8 mouse cellular contexts compared by ENCODE assay signal in the genomic region with DNA sequence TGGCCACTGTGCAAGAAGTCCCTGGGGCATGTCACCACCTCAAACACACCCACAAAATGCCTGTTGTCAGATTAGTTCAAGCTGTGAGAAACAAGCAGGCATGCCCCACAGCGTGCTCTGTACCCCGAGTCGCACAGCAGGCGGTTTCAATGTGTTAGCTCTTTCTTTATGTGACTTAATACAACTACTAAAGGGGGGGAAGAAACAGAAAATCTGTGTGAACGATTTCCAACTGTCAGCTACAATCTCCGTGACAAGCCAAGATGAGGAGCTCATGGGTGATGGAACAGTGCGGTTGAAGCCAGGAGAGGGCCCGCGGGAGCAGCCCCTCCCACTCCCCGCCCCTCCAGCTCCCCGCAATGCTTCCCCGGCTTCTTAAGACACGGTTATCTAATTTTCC.
DNase-seq lines count a peak whose midpoint lies in the region; ATAC-seq and TF ChIP-seq lines count a peak whose summit lies in the region.

No protein-coding gene starts in this region.

- intact Hi-C loops in gastrocnemius, adult 2 months (cut with DNase I) = no loop called here
- intact Hi-C loops in left cerebral cortex, adult 2 months (cut with DNase I) = no loop called here

- peak overlapping the region; percentile 28 for H3K4me3 ChIP-seq in gastrocnemius, adult 2 months
- no peak overlapping the region for H3K4me3 ChIP-seq in hindbrain, embryonic 14.5 days (replicated peaks; ENCODE audit: low read length)
- peak overlapping the region; percentile 29 for H3K4me3 ChIP-seq in midbrain, embryonic 10.5 days
- H3K4me3 ChIP-seq in left cerebral cortex, adult 2 months = no peak overlapping the region; the same call in 1 of the 2 replicates

- no peaks in the 10 kb centered on the region for H3K9me3 ChIP-seq in hindbrain, embryonic 14.5 days (ENCODE audit: control insufficient read depth, low read length)
- no peaks in the 10 kb centered on the region for H3K9me3 ChIP-seq in midbrain, embryonic 10.5 days (replicated peaks)

- ATAC-seq in hindbrain, embryonic 14.5 days (ENCODE audit: low FRiP score) = no peak

- H3K9ac ChIP-seq in hindbrain, embryonic 14.5 days = no peak overlapping the region

- peak overlapping the region; percentile 34 for H3K4me2 ChIP-seq in hindbrain, embryonic 14.5 days (replicated peaks)

- no peaks in the 10 kb centered on the region for H3K27me3 ChIP-seq in hindbrain, embryonic 14.5 days (ENCODE audit: control insufficient read depth, insufficient read depth, low read length)
- peaks cover 24% of the 10 kb centered on the region; the same call in 1 of the 2 replicates for H3K27me3 ChIP-seq in midbrain, embryonic 10.5 days (ENCODE audit: low read depth, poor library complexity, severe bottlenecking)

- H3K27ac ChIP-seq in gastrocnemius, adult 2 months = peak overlapping the region; percentile 79
- no peak overlapping the region for H3K27ac ChIP-seq in hindbrain, embryonic 14.5 days
- H3K27ac ChIP-seq in midbrain, embryonic 10.5 days (replicated peaks) = no peak overlapping the region
- no peak overlapping the region for H3K27ac ChIP-seq in left cerebral cortex, adult 2 months

- H3K36me3 ChIP-seq in hindbrain, embryonic 14.5 days (replicated peaks; ENCODE audit: control insufficient read depth, insufficient read depth) = no peaks in the 10 kb centered on the region
- H3K36me3 ChIP-seq in midbrain, embryonic 10.5 days = no peaks in the 10 kb centered on the region

- 23% methylated on average over 13 of the region's 13 CpGs for WGBS in hindbrain, embryonic 14.5 days
- WGBS in midbrain, embryonic 10.5 days = 19% methylated on average over 13 of the region's 13 CpGs

- no peak for TF ChIP-seq CTCF in gastrocnemius, adult 2 months (IDR thresholded peaks at IDR 0.05)
- no peak for TF ChIP-seq CTCF in left cerebral cortex, adult 2 months (IDR thresholded peaks at IDR 0.05)

- no peak for DNase-seq in gastrocnemius, adult 2 months
- no peak for DNase-seq in gastrocnemius, postnatal 25 days
- peak; percentile 29 for DNase-seq in ZHBTc4 (ENCODE audit: low read depth, low spot score)
- no peak for DNase-seq in hindbrain, embryonic 14.5 days (ENCODE audit: low spot score)
- no peak for DNase-seq in midbrain, embryonic 10.5 days (ENCODE audit: low spot score)
- DNase-seq in thymus, adult 18-20 months = no peak
- DNase-seq in left cerebral cortex, adult 2 months (ENCODE audit: extremely low spot score in 1 of 2, low spot score in 2 of 2) = no peak
- DNase-seq in adrenal gland, postnatal 25 days = no peak

- peaks cover 10% of the 10 kb centered on the region; the same call in 1 of the 2 replicates for H3K4me1 ChIP-seq in hindbrain, embryonic 14.5 days (replicated peaks; ENCODE audit: control insufficient read depth, insufficient read depth, low read length)
- H3K4me1 ChIP-seq in midbrain, embryonic 10.5 days = peaks cover 15% of the 10 kb centered on the region

Comparison
In these comparisons a context has a peak if more than half of its experiments do, and no peak if none do; other contexts are left out.
1. H3K4me3 ChIP-seq: peak in gastrocnemius, adult 2 months (single experiment) and midbrain, embryonic 10.5 days (single experiment); none in hindbrain, embryonic 14.5 days (single experiment) and left cerebral cortex, adult 2 months (single experiment).